Mouse (Mus musculus): ENCODE measurements around the gene Cd200. TPM values are rescaled to one million over a fixed set of nuclear protein-coding genes. Genes with fewer than 3 reads are reported as not detected.

Gene Cd200
- polyA plus RNA-seq, 1 experiment from 2014 or later: 2.5 TPM

DNA sequence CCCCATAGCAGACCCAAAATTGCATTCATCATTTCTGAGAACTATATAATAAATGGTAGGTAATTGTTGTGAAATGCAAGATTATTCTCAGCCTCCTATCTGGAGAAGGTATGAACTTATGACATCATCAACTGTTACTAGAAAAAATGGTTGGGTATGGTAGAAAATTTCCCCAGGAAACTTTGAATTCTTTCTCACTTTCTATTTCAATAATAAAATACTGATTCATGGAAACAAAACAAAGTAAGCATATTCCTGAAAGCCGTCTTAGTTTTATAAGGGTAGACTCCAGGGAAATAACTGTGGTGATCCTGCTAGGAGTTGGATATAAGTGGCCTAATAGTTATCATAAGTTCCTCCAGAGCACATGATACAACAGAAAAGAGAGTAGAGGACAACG, 19.8 kb downstream of the Cd200 start:
- H3K9me3 ChIP-seq (ENCODE audit: control insufficient read depth, low read length): no peaks in the 10 kb centered on the region
- DNase-seq (ENCODE audit: low spot score): no peak
- no peaks in the 10 kb centered on the region for H3K36me3 ChIP-seq (ENCODE audit: control insufficient read depth, insufficient read depth, low read length)
- no peak overlapping the region for H3K9ac ChIP-seq (ENCODE audit: low read depth, low read length)
- H3K4me1 ChIP-seq (replicated peaks; ENCODE audit: control insufficient read depth, insufficient read depth, low read length): no peaks in the 10 kb centered on the region
- H3K4me2 ChIP-seq: no peak overlapping the region
- no peak overlapping the region for H3K4me3 ChIP-seq (ENCODE audit: low read depth, low read length)
- no peak overlapping the region for H3K27ac ChIP-seq (ENCODE audit: low read depth, low read length)
- no peak for ATAC-seq (replicated peaks; ENCODE audit: low FRiP score)
- H3K27me3 ChIP-seq (replicated peaks; ENCODE audit: control insufficient read depth, insufficient read depth, low read length): no peaks in the 10 kb centered on the region
- 84% methylated on average over 2 of the region's 2 CpGs for WGBS

DNA sequence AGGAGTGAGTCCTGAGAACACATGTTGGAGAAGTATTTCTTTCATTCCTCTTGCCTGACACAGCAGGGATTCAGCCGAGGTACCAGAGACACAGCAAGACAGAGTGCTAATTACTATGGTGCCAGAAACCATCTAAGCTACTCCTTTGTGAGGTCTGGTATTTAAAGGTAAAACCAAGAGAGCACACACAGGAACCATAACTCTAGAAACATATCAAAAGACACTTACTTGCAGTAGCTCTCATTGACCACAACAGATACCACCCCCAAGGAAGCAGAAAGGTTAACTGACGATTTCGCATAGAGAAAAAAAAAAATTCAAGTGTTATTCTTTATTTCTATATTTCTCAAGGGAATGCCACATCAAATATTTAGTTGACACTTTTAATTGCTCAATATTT, 27.0 kb downstream of the Cd200 start:
- DNase-seq (ENCODE audit: low spot score) (no peak), ATAC-seq (replicated peaks; ENCODE audit: low FRiP score) (no peak)
- Histone ChIP-seq H3K4me1 (replicated peaks; ENCODE audit: control insufficient read depth, insufficient read depth, low read length) (no peaks in the 10 kb centered on the region), H3K27me3 (replicated peaks; ENCODE audit: control insufficient read depth, insufficient read depth, low read length) (no peaks in the 10 kb centered on the region), H3K4me3 (ENCODE audit: low read depth, low read length) (no peak overlapping the region), H3K9ac (ENCODE audit: low read depth, low read length) (no peak overlapping the region), H3K9me3 (ENCODE audit: control insufficient read depth, low read length) (no peaks in the 10 kb centered on the region), H3K27ac (ENCODE audit: low read depth, low read length) (no peak overlapping the region), H3K36me3 (ENCODE audit: control insufficient read depth, insufficient read depth, low read length) (no peaks in the 10 kb centered on the region), H3K4me2 (no peak overlapping the region)
- WGBS: 85% methylated on average over 3 of the region's 3 CpGs

DNA sequence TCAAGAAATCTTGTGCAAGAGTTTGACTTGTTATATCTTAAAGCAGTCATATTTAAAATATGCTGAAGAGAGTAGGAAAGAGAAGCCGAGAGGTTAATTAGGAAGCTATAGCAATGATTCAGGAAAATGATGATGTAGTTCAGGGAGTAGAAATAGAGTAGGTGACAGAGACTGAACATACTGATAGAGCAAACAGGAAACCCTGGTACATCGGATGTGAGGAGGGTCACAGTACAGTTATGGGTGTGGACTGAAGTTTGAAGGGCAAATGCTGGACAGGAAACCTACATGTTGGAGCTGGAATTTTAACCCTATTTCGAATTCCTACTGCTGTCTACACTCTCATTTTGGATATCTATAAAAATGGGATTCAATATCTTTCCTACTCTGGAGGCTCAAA, 29.9 kb downstream of the Cd200 start:
- Histone ChIP-seq H3K4me1 (replicated peaks; ENCODE audit: control insufficient read depth, insufficient read depth, low read length) (no peaks in the 10 kb centered on the region), H3K4me3 (ENCODE audit: low read depth, low read length) (no peak overlapping the region), H3K27me3 (replicated peaks; ENCODE audit: control insufficient read depth, insufficient read depth, low read length) (no peaks in the 10 kb centered on the region), H3K27ac (ENCODE audit: low read depth, low read length) (no peak overlapping the region), H3K9ac (ENCODE audit: low read depth, low read length) (no peak overlapping the region), H3K9me3 (ENCODE audit: control insufficient read depth, low read length) (no peaks in the 10 kb centered on the region), H3K36me3 (ENCODE audit: control insufficient read depth, insufficient read depth, low read length) (no peaks in the 10 kb centered on the region), H3K4me2 (no peak overlapping the region)
- no peak for DNase-seq (ENCODE audit: low spot score)
- no peak for ATAC-seq (replicated peaks; ENCODE audit: low FRiP score)
- WGBS: 62% methylated on average over 3 of the region's 3 CpGs

DNA sequence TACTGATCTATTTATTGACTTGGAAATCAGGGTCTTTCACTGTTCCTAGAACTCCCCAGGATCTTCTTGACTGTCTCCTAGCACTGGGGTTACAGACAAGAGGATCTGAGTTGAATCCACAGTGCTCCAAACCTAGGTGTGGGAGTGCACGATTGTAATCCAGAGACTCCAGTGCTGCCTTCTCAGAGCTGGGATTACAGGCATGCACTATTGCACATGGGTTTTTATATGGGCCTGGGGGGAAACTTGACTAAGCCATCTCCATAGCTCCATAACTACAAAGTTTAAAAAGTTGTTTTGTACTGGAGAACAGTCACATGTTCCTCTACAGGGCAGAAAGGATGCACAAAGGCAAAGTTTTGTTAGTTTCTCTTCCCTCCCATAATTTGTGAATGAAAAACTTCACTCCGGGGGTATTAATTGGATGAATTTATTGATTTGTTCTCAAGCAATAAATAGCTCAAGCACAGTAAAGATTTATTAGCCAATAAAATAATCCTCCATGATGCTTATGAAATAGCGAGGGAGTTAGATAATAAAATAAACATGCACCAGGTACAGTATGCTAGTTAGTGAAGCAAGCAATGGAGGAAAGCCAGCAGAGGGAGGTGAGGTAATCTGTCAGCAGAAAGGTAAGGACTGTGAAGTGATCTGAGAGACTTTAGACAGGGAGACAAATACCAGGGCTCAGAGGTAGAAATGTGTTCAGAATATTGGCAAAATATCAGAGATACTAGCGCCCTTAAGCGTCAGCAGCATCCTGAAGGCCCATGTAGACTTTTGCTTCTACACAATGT, 30.5 kb downstream of the Cd200 start:
- Histone ChIP-seq H3K4me1 (replicated peaks; ENCODE audit: control insufficient read depth, insufficient read depth, low read length) (no peaks in the 10 kb centered on the region), H3K4me2 (no peak overlapping the region), H3K9ac (ENCODE audit: low read depth, low read length) (no peak overlapping the region), H3K36me3 (ENCODE audit: control insufficient read depth, insufficient read depth, low read length) (no peaks in the 10 kb centered on the region), H3K27ac (ENCODE audit: low read depth, low read length) (no peak overlapping the region), H3K9me3 (ENCODE audit: control insufficient read depth, low read length) (no peaks in the 10 kb centered on the region), H3K4me3 (ENCODE audit: low read depth, low read length) (no peak overlapping the region), H3K27me3 (replicated peaks; ENCODE audit: control insufficient read depth, insufficient read depth, low read length) (no peaks in the 10 kb centered on the region)
- 85% methylated on average over 5 of the region's 5 CpGs for WGBS
- DNase-seq (ENCODE audit: low spot score): no peak
- ATAC-seq (replicated peaks; ENCODE audit: low FRiP score): no peak

- no peaks in the 10 kb centered on the region for H3K4me1 ChIP-seq (replicated peaks; ENCODE audit: control insufficient read depth, insufficient read depth, low read length)
- no peak overlapping the region for H3K4me3 ChIP-seq (ENCODE audit: low read depth, low read length)
- ATAC-seq (replicated peaks; ENCODE audit: low FRiP score) (no peak), DNase-seq (ENCODE audit: low spot score) (no peak)
- H3K27me3 ChIP-seq (replicated peaks; ENCODE audit: control insufficient read depth, insufficient read depth, low read length): no peaks in the 10 kb centered on the region
- no peak overlapping the region for H3K4me2 ChIP-seq
- H3K9me3 ChIP-seq (ENCODE audit: control insufficient read depth, low read length): no peaks in the 10 kb centered on the region
- 81% methylated on average over 4 of the region's 4 CpGs for WGBS
- no peak overlapping the region for H3K9ac ChIP-seq (ENCODE audit: low read depth, low read length)
- H3K36me3 ChIP-seq (ENCODE audit: control insufficient read depth, insufficient read depth, low read length): no peaks in the 10 kb centered on the region
- H3K27ac ChIP-seq (ENCODE audit: low read depth, low read length): no peak overlapping the region
Observed at GRCm38 (mm10) chr16:45377332-45377731, 31.5 kb downstream of the Cd200 start.

DNA sequence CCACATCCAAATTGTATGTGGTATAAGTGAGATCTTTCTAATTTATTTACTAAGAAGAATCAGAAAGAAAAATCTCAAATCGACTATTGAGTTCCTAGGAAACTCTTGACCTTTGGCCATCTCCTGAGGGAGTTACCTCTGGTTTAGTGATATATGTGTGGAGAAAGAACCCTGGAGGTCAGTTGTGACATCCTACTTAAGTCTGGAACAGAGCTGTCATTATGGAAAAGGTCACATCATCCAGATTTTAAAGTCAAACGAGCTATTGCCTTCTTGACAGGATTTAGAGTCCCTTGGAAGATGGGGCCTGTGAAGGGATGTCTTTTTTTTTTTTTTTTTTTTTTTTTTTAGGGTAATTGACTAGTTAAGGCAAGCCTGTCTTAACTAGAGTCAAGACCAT, 32.0 kb downstream of the Cd200 start:
- no peaks in the 10 kb centered on the region for H3K4me1 ChIP-seq (replicated peaks; ENCODE audit: control insufficient read depth, insufficient read depth, low read length)
- no peak overlapping the region for H3K4me2 ChIP-seq
- H3K27ac ChIP-seq (ENCODE audit: low read depth, low read length): no peak overlapping the region
- ATAC-seq (replicated peaks; ENCODE audit: low FRiP score): no peak
- no peak overlapping the region for H3K4me3 ChIP-seq (ENCODE audit: low read depth, low read length)
- no peaks in the 10 kb centered on the region for H3K36me3 ChIP-seq (ENCODE audit: control insufficient read depth, insufficient read depth, low read length)
- no peak overlapping the region for H3K9ac ChIP-seq (ENCODE audit: low read depth, low read length)
- H3K9me3 ChIP-seq (ENCODE audit: control insufficient read depth, low read length): no peaks in the 10 kb centered on the region
- 57% methylated on average over 2 of the region's 2 CpGs for WGBS
- DNase-seq (ENCODE audit: low spot score): no peak
- H3K27me3 ChIP-seq (replicated peaks; ENCODE audit: control insufficient read depth, insufficient read depth, low read length): no peaks in the 10 kb centered on the region

DNA sequence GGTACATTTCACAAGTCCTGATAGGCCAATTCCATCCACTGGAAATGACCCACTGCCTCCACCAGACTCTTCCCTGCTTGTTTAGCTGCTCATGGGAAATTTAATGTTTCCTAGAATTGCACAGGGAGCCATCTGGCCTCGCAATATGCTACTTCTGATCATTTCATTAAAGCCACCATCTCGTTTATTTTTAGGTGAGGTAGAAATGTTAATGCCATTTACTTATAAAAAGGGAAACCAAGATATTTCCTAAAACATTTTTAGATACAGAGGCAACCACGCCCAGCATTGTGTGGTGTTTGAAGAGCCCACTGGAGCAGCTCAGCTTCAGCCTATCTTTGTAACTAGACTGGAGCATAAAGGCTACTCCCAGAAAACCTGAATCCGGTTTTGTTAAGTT, 32.6 kb downstream of the Cd200 start:
- H3K4me1 ChIP-seq (replicated peaks; ENCODE audit: control insufficient read depth, insufficient read depth, low read length): no peaks in the 10 kb centered on the region
- H3K4me3 ChIP-seq (ENCODE audit: low read depth, low read length): no peak overlapping the region
- H3K9ac ChIP-seq (ENCODE audit: low read depth, low read length): no peak overlapping the region
- no peak for ATAC-seq (replicated peaks; ENCODE audit: low FRiP score)
- H3K36me3 ChIP-seq (ENCODE audit: control insufficient read depth, insufficient read depth, low read length): no peaks in the 10 kb centered on the region
- H3K27me3 ChIP-seq (replicated peaks; ENCODE audit: control insufficient read depth, insufficient read depth, low read length): no peaks in the 10 kb centered on the region
- no peak for DNase-seq (ENCODE audit: low spot score)
- H3K9me3 ChIP-seq (ENCODE audit: control insufficient read depth, low read length): no peaks in the 10 kb centered on the region
- no peak overlapping the region for H3K4me2 ChIP-seq
- no peak overlapping the region for H3K27ac ChIP-seq (ENCODE audit: low read depth, low read length)
- WGBS: 73% methylated on average over 4 of the region's 4 CpGs

DNA sequence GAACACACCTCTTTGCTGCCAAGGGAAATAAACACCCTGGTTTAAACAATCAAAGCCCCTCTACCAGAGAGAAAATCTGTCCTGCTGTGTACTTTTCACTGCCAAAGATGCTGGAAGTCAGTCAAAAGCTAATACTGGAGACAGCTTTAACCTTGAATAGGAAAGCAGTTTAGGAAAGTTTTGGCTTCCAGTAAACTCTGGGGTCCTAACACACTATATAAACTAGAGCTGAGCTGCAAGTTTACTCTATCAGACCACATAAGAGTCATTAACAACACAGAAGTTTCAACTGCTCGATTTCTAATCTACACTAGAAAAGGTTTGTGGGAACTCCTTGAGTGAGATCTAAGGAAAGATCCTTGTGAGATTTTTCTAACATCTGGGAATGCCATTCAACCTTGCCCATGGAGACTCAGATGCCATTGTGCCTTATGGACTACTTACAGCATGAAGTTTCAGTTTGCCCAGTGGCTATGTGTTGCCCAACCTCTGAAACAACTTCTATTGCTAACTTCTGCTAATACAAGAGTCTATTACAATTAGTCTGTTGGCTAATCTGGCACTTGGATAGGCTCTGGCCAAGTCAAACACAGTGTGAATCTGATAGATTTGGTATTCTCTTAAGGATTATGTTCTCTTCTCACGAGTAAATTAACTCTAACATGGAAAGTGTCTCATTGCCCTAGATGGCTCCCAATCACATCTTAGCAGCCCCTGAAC, 33.2 kb downstream of the Cd200 start:
- no peaks in the 10 kb centered on the region for H3K36me3 ChIP-seq (ENCODE audit: control insufficient read depth, insufficient read depth, low read length)
- H3K4me2 ChIP-seq: no peak overlapping the region
- H3K27me3 ChIP-seq (replicated peaks; ENCODE audit: control insufficient read depth, insufficient read depth, low read length): no peaks in the 10 kb centered on the region
- H3K27ac ChIP-seq (ENCODE audit: low read depth, low read length): no peak overlapping the region
- H3K9ac ChIP-seq (ENCODE audit: low read depth, low read length): no peak overlapping the region
- WGBS: 64% methylated on average over 2 of the region's 2 CpGs
- no peak for ATAC-seq (replicated peaks; ENCODE audit: low FRiP score)
- no peaks in the 10 kb centered on the region for H3K9me3 ChIP-seq (ENCODE audit: control insufficient read depth, low read length)
- H3K4me3 ChIP-seq (ENCODE audit: low read depth, low read length): no peak overlapping the region
- no peak for DNase-seq (ENCODE audit: low spot score)
- H3K4me1 ChIP-seq (replicated peaks; ENCODE audit: control insufficient read depth, insufficient read depth, low read length): no peaks in the 10 kb centered on the region

DNA sequence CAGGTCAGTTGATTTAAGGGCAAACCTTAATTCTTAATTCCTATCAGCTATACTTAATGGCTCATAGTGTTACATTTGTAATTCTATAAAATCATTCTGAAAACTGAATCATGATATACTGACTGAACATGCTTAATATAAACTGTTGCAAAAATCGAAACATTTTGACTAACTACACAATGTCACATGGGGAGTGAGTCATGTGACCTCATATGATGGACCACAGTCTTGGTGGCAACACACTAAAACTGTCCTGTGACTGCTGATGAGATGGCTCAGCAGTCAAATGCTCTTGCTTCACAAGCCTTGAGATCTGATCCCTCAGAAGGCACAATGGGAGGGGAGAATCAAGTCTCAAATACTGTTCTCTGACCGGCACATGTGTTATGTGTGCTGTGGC, 34.8 kb downstream of the Cd200 start:
- Histone ChIP-seq H3K4me1 (replicated peaks; ENCODE audit: control insufficient read depth, insufficient read depth, low read length) (no peaks in the 10 kb centered on the region), H3K27ac (ENCODE audit: low read depth, low read length) (no peak overlapping the region), H3K9ac (ENCODE audit: low read depth, low read length) (no peak overlapping the region), H3K4me2 (no peak overlapping the region), H3K9me3 (ENCODE audit: control insufficient read depth, low read length) (no peaks in the 10 kb centered on the region), H3K27me3 (replicated peaks; ENCODE audit: control insufficient read depth, insufficient read depth, low read length) (no peaks in the 10 kb centered on the region), H3K36me3 (ENCODE audit: control insufficient read depth, insufficient read depth, low read length) (no peaks in the 10 kb centered on the region), H3K4me3 (ENCODE audit: low read depth, low read length) (no peak overlapping the region)
- WGBS: 67% methylated on average over 2 of the region's 2 CpGs
- DNase-seq (ENCODE audit: low spot score) (no peak), ATAC-seq (replicated peaks; ENCODE audit: low FRiP score) (no peak)

Data from liver, embryonic 11.5 days (tissue).